Mouse (Mus musculus) lung, postnatal 14 days (tissue): ENCODE results near the gene Fbxw17.
"Not testable (repeated sequence)": the region's sequence is repeated elsewhere in the genome, so short reads cannot be mapped to it uniquely, and the experiment has no call there.

Experiments used
- DNase-seq: peaks from one replicate; pipeline ENCODE4 v3.0.0; 2021

Gene Fbxw17

DNA sequence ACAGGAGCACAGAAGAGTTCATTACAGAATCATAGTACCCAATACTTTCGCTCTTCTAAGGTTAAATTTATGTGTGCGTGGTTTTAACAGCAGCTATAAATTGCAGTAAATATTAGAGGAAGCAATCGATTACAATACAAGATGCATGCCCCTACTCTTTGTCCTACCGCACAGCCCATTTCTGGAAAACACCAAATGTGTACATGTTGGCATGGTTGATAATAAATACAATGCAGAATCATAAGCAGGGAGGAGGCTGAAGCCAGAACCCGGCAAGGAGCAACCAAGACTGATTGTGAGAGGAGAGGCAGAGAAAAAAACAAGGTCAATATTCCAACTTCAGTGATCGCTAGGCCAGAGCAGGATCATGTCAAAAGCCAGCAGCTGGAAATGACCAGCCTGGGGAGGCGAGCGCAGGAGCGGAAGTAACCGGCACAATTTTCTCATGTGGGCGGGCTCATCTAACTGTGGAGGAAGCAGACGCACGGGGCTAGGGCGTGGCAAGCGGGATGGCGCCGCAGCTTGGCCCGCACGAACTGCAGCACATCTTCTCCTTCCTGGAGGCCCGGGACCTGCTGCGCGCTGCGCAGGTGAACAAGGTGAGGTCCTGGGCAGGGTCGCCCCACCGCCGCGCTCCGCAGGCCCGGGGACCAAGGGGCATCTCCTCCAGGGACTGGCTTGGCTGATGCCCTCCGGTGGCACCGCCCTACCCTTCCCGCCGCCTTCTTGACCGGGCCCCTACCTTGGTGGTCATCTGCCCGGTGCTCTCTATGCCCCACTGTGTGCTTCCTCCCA, at the start of gene Fbxw17:
Fbxw17 (plus strand) TSS at position 476 of the 795 bp plus-strand sequence.
- DNase-seq, result peak; percentile 76

DNA sequence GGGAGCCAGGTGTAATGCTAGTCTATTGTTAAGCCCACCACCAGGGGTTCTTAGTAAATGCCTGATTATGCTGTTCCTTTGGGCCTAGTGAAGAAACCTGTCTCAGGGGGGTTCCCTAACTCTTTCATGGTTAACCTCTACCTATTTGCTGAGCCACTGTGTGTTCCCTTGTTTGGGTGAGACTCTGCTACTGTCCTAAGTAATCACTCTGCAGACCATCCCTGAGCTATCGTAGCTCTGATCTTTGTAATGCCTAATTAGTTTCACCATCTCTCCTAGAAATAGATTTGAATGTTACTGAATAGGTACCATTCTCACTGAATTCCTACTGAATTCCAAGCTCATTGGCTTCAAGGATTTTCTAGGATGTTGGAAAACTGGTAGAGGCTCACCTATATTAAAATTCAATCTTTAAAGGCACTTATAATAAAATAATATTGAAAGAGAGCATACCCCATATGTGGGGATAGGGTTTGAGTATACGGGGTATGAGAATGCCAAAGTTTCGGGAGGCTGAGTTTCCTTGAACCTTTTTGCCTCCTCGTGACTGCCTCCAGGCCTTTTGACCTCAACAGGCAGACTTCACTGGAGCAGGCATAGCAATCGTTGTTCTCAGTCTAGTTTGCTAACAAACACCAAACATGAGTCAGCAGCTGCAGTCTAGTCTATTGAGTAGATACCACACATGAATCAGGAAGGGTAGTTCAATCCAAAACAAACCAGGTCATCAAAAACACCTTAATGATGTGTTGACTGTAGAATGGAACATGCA, 44.5 kb upstream of the Fbxw17 start:
- not testable (repeated sequence) for DNase-seq

DNA sequence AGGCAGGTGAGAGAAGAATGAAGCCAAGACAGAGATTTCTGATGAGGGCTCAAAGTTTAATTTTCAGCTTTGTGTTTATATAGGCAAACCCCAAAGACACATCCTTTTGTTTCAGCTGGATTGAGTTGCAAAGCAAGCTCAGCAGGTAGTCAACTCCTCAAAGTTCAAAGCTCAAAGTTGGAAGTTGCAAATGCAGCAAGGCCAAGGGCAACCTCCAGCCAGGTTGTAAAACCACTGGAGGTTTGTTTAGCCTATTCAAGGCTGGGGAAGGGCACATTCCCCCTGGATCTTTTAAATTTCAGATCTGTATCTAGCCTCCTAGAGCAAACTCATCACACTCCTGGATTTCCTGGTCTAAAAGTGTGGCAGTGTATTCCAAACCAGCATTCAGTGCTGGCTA, 28.5 kb upstream of the Fbxw17 start:
- not testable (repeated sequence) for DNase-seq

DNA sequence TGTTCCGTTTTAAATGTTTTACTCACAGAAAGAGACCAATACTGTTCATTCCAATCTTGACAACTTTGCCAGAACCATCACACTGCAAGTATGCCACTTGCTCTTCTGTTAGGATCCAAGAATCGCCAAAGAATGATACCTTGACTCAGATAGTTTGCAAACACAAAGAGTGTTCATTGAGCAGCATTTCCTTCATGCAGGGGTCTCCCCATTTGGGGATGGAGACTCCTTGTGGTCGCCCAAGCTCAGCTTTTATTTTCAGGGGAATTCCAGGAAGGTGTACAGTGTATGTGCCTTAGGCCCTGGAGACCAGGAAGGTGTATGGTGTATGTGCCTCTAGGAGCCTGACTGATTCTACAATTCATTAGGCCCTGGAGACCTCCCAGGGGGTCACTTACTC, 757 bp downstream of the Fbxw17 start:
- no peak for DNase-seq

GRCm38 (mm10) chr13:50423625-50424209, 6.1 kb downstream of the Fbxw17 start:
- no peak for DNase-seq

GRCm38 (mm10) chr13:50424517-50424916, 6.9 kb downstream of the Fbxw17 start:
- DNase-seq, result no peak

- DNase-seq, result no peak
These were observed 9.0 kb downstream of the Fbxw17 start for GRCm38 (mm10) chr13:50426686-50427085.

DNA sequence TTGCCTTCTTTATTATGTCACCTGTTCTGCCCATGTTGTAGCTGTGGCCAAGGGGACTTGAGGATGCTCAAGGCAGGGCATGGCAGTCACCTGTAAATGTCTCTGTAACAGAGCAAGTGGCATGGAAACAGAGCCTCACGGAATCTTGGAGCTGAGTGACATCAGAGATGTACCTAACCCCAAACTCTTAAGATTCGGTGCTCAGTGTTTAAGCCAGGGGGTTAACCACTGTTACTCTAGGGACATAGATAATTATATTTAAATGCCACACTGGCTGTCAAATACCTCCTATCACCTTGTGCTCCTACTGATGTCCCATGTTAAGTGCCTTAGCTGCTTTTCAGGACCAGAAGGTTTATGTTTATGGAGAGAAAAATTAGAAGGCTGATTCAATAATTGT, 26.1 kb downstream of the Fbxw17 start, which contains the start of gene Gm47429:
Gm47429 (minus strand) TSS at position 101 of the 400 bp plus-strand sequence.
- DNase-seq, result no peak

- DNase-seq, result no peak
These were observed 27.6 kb downstream of the Fbxw17 start for GRCm38 (mm10) chr13:50445261-50445660.

- DNase-seq, result not testable (repeated sequence)
These were observed 34.6 kb downstream of the Fbxw17 start for GRCm38 (mm10) chr13:50452266-50452665.

DNA sequence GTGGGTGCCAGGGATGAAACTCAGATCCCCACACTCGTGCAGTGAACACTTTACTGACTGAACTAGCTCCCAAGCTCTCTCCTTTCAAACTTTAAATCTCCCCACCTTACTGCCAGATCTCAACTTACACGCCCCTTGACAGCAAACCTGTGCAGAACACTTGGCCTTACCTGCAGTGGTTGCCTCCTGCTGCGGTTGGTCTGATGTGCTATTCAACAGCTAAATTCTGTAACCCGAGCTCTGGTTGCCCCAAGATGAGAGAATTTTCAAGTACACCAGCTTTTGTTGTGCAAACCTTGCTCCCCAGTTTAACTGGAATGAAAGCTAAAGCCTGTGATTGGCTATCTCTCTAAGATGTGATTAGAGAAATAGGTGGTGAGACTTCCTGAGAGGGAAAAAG, 35.8 kb downstream of the Fbxw17 start:
- DNase-seq, result no peak

- not testable (repeated sequence) for DNase-seq
These were observed 42.8 kb downstream of the Fbxw17 start for GRCm38 (mm10) chr13:50460433-50460832.

- DNase-seq, result no peak
These were observed 47.2 kb downstream of the Fbxw17 start for GRCm38 (mm10) chr13:50464621-50465562.

GRCm38 (mm10) chr13:50467007-50467406, 49.3 kb downstream of the Fbxw17 start, which contains the start of gene Nutm2:
Nutm2 (plus strand) TSS chr13:50467307.
- DNase-seq, result no peak
